Mouse (Mus musculus): ENCODE results near the gene Agap1. TPM values are rescaled to one million over a fixed set of nuclear protein-coding genes. Genes with fewer than 3 reads are reported as not detected.

The Agap1 gene
- polyA plus RNA-seq, 1 experiment from 2014 or later = 74.8 TPM

GRCm38 (mm10) chr1:89539127-89539526, 84.5 kb downstream of the Agap1 start:
- no peak overlapping the region for H3K4me2 ChIP-seq (replicated peaks)
- ATAC-seq (ENCODE audit: low FRiP score) = no peak
- H3K9ac ChIP-seq = no peak overlapping the region
- H3K36me3 ChIP-seq = no peaks in the 10 kb centered on the region
- H3K9me3 ChIP-seq (replicated peaks) = no peaks in the 10 kb centered on the region
- H3K27me3 ChIP-seq = no peaks in the 10 kb centered on the region
- no peak overlapping the region for H3K27ac ChIP-seq
- WGBS = 81% methylated on average over 13 of the region's 13 CpGs
- peaks cover 61% of the 10 kb centered on the region for H3K4me1 ChIP-seq
- H3K4me3 ChIP-seq = no peak overlapping the region

- Histone ChIP-seq H3K36me3 (no peaks in the 10 kb centered on the region), H3K27me3 (no peaks in the 10 kb centered on the region), H3K4me1 (peaks cover 56% of the 10 kb centered on the region), H3K4me2 (replicated peaks) (no peak overlapping the region), H3K9ac (no peak overlapping the region; the same call in 1 of the 2 replicates), H3K27ac (peak overlapping the region; percentile 82), H3K4me3 (no peak overlapping the region), H3K9me3 (replicated peaks) (no peaks in the 10 kb centered on the region)
- WGBS = 56% methylated on average over 13 of the region's 13 CpGs
- peak; percentile 79 for ATAC-seq (ENCODE audit: low FRiP score)
These were observed 86.5 kb downstream of the Agap1 start for GRCm38 (mm10) chr1:89541151-89541550.

DNA sequence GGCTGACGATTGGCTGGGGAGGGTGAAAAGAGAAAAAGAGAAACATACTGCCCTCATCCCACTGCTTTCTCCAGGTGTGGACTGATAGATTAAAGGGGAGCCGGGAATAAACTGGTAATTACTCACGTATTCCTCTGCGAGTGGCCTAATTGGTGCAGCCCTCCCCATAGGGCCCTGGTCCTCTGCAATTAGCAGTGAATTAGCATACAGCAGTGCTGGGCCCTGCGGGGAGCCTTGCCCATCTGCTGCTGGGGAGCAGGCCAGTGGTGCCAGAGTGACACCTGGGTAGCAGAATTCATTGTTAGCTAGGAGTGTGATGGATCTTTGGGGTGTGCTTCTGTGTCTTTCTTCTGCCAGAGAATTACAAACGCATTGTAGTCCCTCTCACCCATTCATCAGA, 87.9 kb downstream of the Agap1 start:
- peak overlapping the region; percentile 82 for H3K27ac ChIP-seq

GRCm38 (mm10) chr1:89543312-89543711, 88.7 kb downstream of the Agap1 start:
- 91% methylated on average over 6 of the region's 6 CpGs for WGBS
- Histone ChIP-seq H3K9ac (no peak overlapping the region), H3K4me2 (replicated peaks) (no peak overlapping the region), H3K4me3 (no peak overlapping the region), H3K4me1 (peaks cover 65% of the 10 kb centered on the region), H3K36me3 (no peaks in the 10 kb centered on the region), H3K9me3 (replicated peaks) (no peaks in the 10 kb centered on the region), H3K27ac (peak overlapping the region; percentile 82), H3K27me3 (no peaks in the 10 kb centered on the region)
- ATAC-seq (ENCODE audit: low FRiP score) = no peak

More for the DNA sequence above, 87.9 kb downstream of the Agap1 start:
- Histone ChIP-seq H3K4me2 (replicated peaks) (no peak overlapping the region), H3K9ac (no peak overlapping the region), H3K9me3 (replicated peaks) (no peaks in the 10 kb centered on the region), H3K4me1 (peaks cover 61% of the 10 kb centered on the region), H3K27me3 (no peaks in the 10 kb centered on the region), H3K4me3 (no peak overlapping the region), H3K36me3 (no peaks in the 10 kb centered on the region)
- WGBS = 33% methylated on average over 6 of the region's 6 CpGs
- ATAC-seq (ENCODE audit: low FRiP score) = peak; percentile 83

DNA sequence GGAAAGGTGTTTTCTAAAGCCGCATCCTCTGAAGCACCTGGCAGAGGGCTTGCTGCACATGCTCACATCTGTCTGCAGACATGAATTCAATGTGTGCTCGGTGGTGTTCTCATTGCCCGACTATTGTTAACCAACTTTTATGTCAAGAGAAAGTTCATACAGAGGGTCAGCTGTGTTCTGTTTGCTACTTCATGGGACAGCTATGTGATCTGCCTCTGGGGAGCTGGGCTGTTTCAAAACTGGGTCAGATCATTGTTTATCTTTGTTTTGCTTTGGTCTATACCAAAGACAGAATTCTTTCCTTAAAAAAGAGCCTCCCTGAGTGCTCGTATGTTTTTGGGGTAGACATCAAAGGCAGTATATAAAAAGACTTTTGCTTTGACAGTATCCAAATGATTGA, 89.5 kb downstream of the Agap1 start:
- Histone ChIP-seq H3K36me3 (no peaks in the 10 kb centered on the region), H3K4me2 (replicated peaks) (no peak overlapping the region), H3K4me3 (no peak overlapping the region), H3K27me3 (no peaks in the 10 kb centered on the region), H3K4me1 (peaks cover 69% of the 10 kb centered on the region), H3K27ac (no peak overlapping the region), H3K9ac (no peak overlapping the region), H3K9me3 (replicated peaks) (no peaks in the 10 kb centered on the region)
- ATAC-seq (ENCODE audit: low FRiP score) = no peak
- 82% methylated on average over 4 of the region's 4 CpGs for WGBS

GRCm38 (mm10) chr1:89545099-89545498, 90.5 kb downstream of the Agap1 start:
- no peak overlapping the region for H3K9ac ChIP-seq
- H3K4me2 ChIP-seq (replicated peaks) = no peak overlapping the region
- no peaks in the 10 kb centered on the region for H3K36me3 ChIP-seq
- 87% methylated on average over 4 of the region's 4 CpGs for WGBS
- H3K9me3 ChIP-seq (replicated peaks) = no peaks in the 10 kb centered on the region
- H3K27me3 ChIP-seq = no peaks in the 10 kb centered on the region
- H3K4me3 ChIP-seq = no peak overlapping the region
- no peak for ATAC-seq (ENCODE audit: low FRiP score)
- H3K27ac ChIP-seq = no peak overlapping the region
- H3K4me1 ChIP-seq = peaks cover 76% of the 10 kb centered on the region

- Histone ChIP-seq H3K27me3 (no peaks in the 10 kb centered on the region), H3K9me3 (replicated peaks) (no peaks in the 10 kb centered on the region), H3K27ac (peak overlapping the region; percentile 67), H3K9ac (0 out of 2 replicates have a peak overlapping the region, but pooled peaks have one; percentile 23), H3K36me3 (no peaks in the 10 kb centered on the region), H3K4me2 (replicated peaks) (0 out of 2 replicates have a peak overlapping the region, but pooled peaks have one; percentile 6), H3K4me3 (no peak overlapping the region), H3K4me1 (peaks cover 66% of the 10 kb centered on the region)
- ATAC-seq (ENCODE audit: low FRiP score) = no peak
- WGBS = 35% methylated on average over 18 of the region's 18 CpGs
These were observed 93.2 kb downstream of the Agap1 start for GRCm38 (mm10) chr1:89547525-89548504.

GRCm38 (mm10) chr1:89550061-89550869, 95.7 kb downstream of the Agap1 start:
- Histone ChIP-seq H3K27ac (peak overlapping the region; percentile 90), H3K4me2 (replicated peaks) (peak overlapping the region; percentile 44), H3K27me3 (no peaks in the 10 kb centered on the region), H3K4me3 (peak overlapping the region; percentile 0; the same call in 1 of the 2 replicates), H3K9ac (0 out of 2 replicates have a peak overlapping the region, but pooled peaks have one; percentile 24), H3K36me3 (no peaks in the 10 kb centered on the region), H3K4me1 (peaks cover 56% of the 10 kb centered on the region), H3K9me3 (replicated peaks) (no peaks in the 10 kb centered on the region)
- WGBS = 20% methylated on average over 25 of the region's 25 CpGs
- peak; percentile 94 for ATAC-seq (ENCODE audit: low FRiP score)

DNA sequence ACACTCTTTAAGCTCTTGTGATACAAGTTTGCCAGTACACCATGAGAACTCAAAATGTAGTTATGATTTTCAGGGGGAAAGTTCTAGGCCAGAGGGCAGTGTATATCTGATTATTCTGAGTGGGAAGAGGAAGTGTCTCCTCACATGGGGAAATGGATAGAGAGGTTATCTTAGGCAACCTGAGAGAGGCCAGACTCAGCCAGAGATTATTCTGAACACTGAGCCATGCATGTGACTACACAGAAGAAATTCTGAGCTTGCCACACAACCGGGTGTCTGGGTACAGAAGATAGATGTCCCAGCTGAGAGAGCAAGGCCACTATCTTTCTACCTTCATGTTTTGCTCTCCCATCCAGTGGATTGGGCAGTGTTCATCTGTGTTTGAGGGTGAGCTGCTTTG, 97.9 kb downstream of the Agap1 start:
- no peak overlapping the region for H3K4me2 ChIP-seq (replicated peaks)
- H3K36me3 ChIP-seq = no peaks in the 10 kb centered on the region
- H3K9me3 ChIP-seq (replicated peaks) = no peaks in the 10 kb centered on the region
- H3K9ac ChIP-seq = no peak overlapping the region
- no peak overlapping the region for H3K4me3 ChIP-seq
- 76% methylated on average over 1 of the region's 1 CpGs for WGBS
- H3K27ac ChIP-seq = no peak overlapping the region
- H3K4me1 ChIP-seq = peaks cover 61% of the 10 kb centered on the region
- ATAC-seq (ENCODE audit: low FRiP score) = no peak
- no peaks in the 10 kb centered on the region for H3K27me3 ChIP-seq

DNA sequence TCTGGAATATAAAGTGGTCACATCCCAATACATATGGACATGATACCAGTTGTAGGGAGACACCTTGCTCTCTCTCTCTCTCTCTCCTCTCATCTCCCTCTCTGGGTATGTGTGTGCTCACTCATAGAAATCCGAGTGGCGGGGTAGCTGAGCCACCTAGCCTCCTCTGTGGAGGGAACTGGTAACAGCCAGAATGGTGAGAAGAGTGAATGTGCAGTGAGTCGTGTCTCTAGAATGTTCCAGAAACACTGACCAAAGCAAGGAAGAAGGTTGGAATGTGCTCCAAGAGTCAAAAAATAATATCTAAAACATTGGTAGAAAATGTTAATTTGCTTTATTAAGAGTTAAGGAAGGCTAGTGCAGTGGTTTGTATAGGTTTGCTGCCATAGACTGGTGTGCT, 99.2 kb downstream of the Agap1 start:
- Histone ChIP-seq H3K27ac (no peak overlapping the region), H3K36me3 (no peaks in the 10 kb centered on the region), H3K4me1 (peaks cover 60% of the 10 kb centered on the region), H3K9me3 (replicated peaks) (no peaks in the 10 kb centered on the region), H3K4me2 (replicated peaks) (no peak overlapping the region), H3K9ac (no peak overlapping the region), H3K4me3 (no peak overlapping the region), H3K27me3 (no peaks in the 10 kb centered on the region)
- 84% methylated on average over 3 of the region's 3 CpGs for WGBS
- no peak for ATAC-seq (ENCODE audit: low FRiP score)

GRCm38 (mm10) chr1:89554969-89555856, 100.6 kb downstream of the Agap1 start:
- H3K27me3 ChIP-seq = no peaks in the 10 kb centered on the region
- H3K9me3 ChIP-seq (replicated peaks) = no peaks in the 10 kb centered on the region
- WGBS = 83% methylated on average over 18 of the region's 18 CpGs
- peaks cover 53% of the 10 kb centered on the region for H3K4me1 ChIP-seq
- ATAC-seq (ENCODE audit: low FRiP score) = no peak
- H3K9ac ChIP-seq = no peak overlapping the region
- no peaks in the 10 kb centered on the region for H3K36me3 ChIP-seq
- no peak overlapping the region for H3K4me2 ChIP-seq (replicated peaks)
- no peak overlapping the region for H3K27ac ChIP-seq
- H3K4me3 ChIP-seq = no peak overlapping the region

All from hindbrain, embryonic 12.5 days (tissue).